ENCODE assay signal across 9 mouse cellular contexts in the genomic region with DNA sequence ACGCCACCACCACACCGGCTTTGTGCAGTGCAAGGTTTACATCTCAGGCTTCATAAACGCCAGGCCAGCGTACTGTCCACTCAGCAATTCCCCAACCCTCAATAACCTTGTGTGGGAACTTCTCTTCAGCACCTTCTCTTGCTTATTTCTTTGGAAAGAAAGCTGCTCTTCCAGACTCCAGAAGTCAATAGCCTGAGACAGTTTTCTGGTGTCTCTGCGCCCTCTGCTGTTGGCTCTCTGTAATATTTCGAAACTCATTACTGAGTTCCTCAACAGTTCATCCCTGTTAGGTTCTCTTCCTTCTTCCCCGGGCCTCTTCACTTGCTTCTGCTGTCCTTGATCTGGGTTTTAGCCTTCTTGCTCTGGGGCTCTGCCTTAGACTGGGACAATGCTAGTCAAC. TPM values are rescaled to one million over a fixed set of nuclear protein-coding genes. Genes with fewer than 3 reads are reported as not detected.
A peak's percentile ranks its signal among the peaks of the same experiment; 100 is the strongest.
DNase-seq lines count a peak whose midpoint lies in the region; ATAC-seq lines count a peak whose summit lies in the region.
"Had no signal": no experiment of that assay in that cellular context is flagged by ENCODE, and none has a peak within 500 bp of the region (broad histone marks: within the 10 kb centered on the region; RNA-seq: fewer than 3 reads in every experiment).

No protein-coding gene starts in this region.

- H3K4me2 ChIP-seq in midbrain, embryonic 11.5 days = no peak overlapping the region
- H3K4me2 ChIP-seq in midbrain, embryonic 15.5 days = no peak overlapping the region
- H3K4me2 ChIP-seq in embryonic facial prominence, embryonic 11.5 days (ENCODE audit: low read depth, low read length) = no peak overlapping the region
- no peak overlapping the region for H3K4me2 ChIP-seq in intestine, embryonic 14.5 days (ENCODE audit: low read length)
- no peak overlapping the region for H3K4me2 ChIP-seq in limb, embryonic 11.5 days (ENCODE audit: low read depth, severe bottlenecking)
- H3K4me2 ChIP-seq: embryonic facial prominence, embryonic 15.5 days had no signal

- H3K36me3 ChIP-seq in midbrain, embryonic 11.5 days (ENCODE audit: control insufficient read depth, insufficient read depth, low read length) = no peaks in the 10 kb centered on the region
- H3K36me3 ChIP-seq in midbrain, embryonic 15.5 days (replicated peaks) = no peaks in the 10 kb centered on the region
- H3K36me3 ChIP-seq in embryonic facial prominence, embryonic 11.5 days (replicated peaks; ENCODE audit: control insufficient read depth, insufficient read depth, low read depth, low read length) = no peaks in the 10 kb centered on the region
- H3K36me3 ChIP-seq in intestine, embryonic 14.5 days (ENCODE audit: control insufficient read depth, insufficient read depth, low read length) = no peaks in the 10 kb centered on the region
- no peaks in the 10 kb centered on the region for H3K36me3 ChIP-seq in limb, embryonic 11.5 days (ENCODE audit: control insufficient read depth, insufficient read depth, low read length)
- H3K36me3 ChIP-seq: embryonic facial prominence, embryonic 15.5 days had no signal

- H3K27ac ChIP-seq in midbrain, embryonic 11.5 days (ENCODE audit: low read depth, low read length) = no peak overlapping the region
- no peak overlapping the region for H3K27ac ChIP-seq in midbrain, embryonic 15.5 days
- no peak overlapping the region for H3K27ac ChIP-seq in embryonic facial prominence, embryonic 11.5 days (replicated peaks; ENCODE audit: low read depth, low read length)
- H3K27ac ChIP-seq in intestine, embryonic 14.5 days (ENCODE audit: low read depth) = no peak overlapping the region
- no peak overlapping the region for H3K27ac ChIP-seq in limb, embryonic 11.5 days (replicated peaks; ENCODE audit: low read depth, low read length)
- H3K27ac ChIP-seq: embryonic facial prominence, embryonic 15.5 days had no signal

- no peak for ATAC-seq in midbrain, embryonic 11.5 days (ENCODE audit: low FRiP score)
- ATAC-seq in midbrain, embryonic 15.5 days (replicated peaks) = no peak
- ATAC-seq in embryonic facial prominence, embryonic 11.5 days (replicated peaks; ENCODE audit: insufficient number of reproducible peaks, low FRiP score, low TSS enrichment, low read depth) = no peak
- no peak for ATAC-seq in intestine, embryonic 14.5 days (replicated peaks; ENCODE audit: low FRiP score, low TSS enrichment, low read depth)
- no peak for ATAC-seq in limb, embryonic 11.5 days (ENCODE audit: insufficient number of reproducible peaks, low FRiP score, low TSS enrichment, low read depth)

- H3K4me1 ChIP-seq in midbrain, embryonic 11.5 days (ENCODE audit: control insufficient read depth, insufficient read depth, low read length) = no peaks in the 10 kb centered on the region
- no peaks in the 10 kb centered on the region for H3K4me1 ChIP-seq in midbrain, embryonic 15.5 days
- H3K4me1 ChIP-seq in embryonic facial prominence, embryonic 11.5 days (ENCODE audit: control insufficient read depth, insufficient read depth, low read length) = no peaks in the 10 kb centered on the region
- H3K4me1 ChIP-seq in intestine, embryonic 14.5 days (replicated peaks; ENCODE audit: control insufficient read depth, insufficient read depth, low read length) = no peaks in the 10 kb centered on the region
- H3K4me1 ChIP-seq in limb, embryonic 11.5 days (ENCODE audit: control insufficient read depth, insufficient read depth, low read length) = no peaks in the 10 kb centered on the region
- H3K4me1 ChIP-seq: embryonic facial prominence, embryonic 15.5 days had no signal

- 23% methylated on average over 7 of the region's 7 CpGs for WGBS in midbrain, embryonic 11.5 days
- WGBS in midbrain, embryonic 15.5 days = 25% methylated on average over 7 of the region's 7 CpGs
- 20% methylated on average over 7 of the region's 7 CpGs for WGBS in embryonic facial prominence, embryonic 11.5 days
- WGBS in intestine, embryonic 14.5 days = 16% methylated on average over 7 of the region's 7 CpGs
- 21% methylated on average over 7 of the region's 7 CpGs for WGBS in limb, embryonic 11.5 days

- H3K9me3 ChIP-seq in midbrain, embryonic 11.5 days (ENCODE audit: control insufficient read depth, low read length) = no peaks in the 10 kb centered on the region
- no peaks in the 10 kb centered on the region for H3K9me3 ChIP-seq in midbrain, embryonic 15.5 days
- no peaks in the 10 kb centered on the region for H3K9me3 ChIP-seq in embryonic facial prominence, embryonic 11.5 days (replicated peaks; ENCODE audit: control insufficient read depth, low read length)
- H3K9me3 ChIP-seq in intestine, embryonic 14.5 days (ENCODE audit: control insufficient read depth, low read length) = no peaks in the 10 kb centered on the region
- H3K9me3 ChIP-seq in limb, embryonic 11.5 days (ENCODE audit: control insufficient read depth, low read length) = no peaks in the 10 kb centered on the region
- H3K9me3 ChIP-seq: embryonic facial prominence, embryonic 15.5 days had no signal

- no peaks in the 10 kb centered on the region for H3K27me3 ChIP-seq in midbrain, embryonic 11.5 days (ENCODE audit: control insufficient read depth, insufficient read depth, low read length)
- H3K27me3 ChIP-seq in midbrain, embryonic 15.5 days (replicated peaks) = no peaks in the 10 kb centered on the region
- H3K27me3 ChIP-seq in embryonic facial prominence, embryonic 11.5 days (ENCODE audit: control insufficient read depth, insufficient read depth, low read length) = no peaks in the 10 kb centered on the region
- H3K27me3 ChIP-seq in intestine, embryonic 14.5 days (replicated peaks; ENCODE audit: control insufficient read depth, insufficient read depth, low read length) = no peaks in the 10 kb centered on the region
- H3K27me3 ChIP-seq in limb, embryonic 11.5 days (ENCODE audit: control insufficient read depth, insufficient read depth, low read length) = no peaks in the 10 kb centered on the region
- H3K27me3 ChIP-seq: embryonic facial prominence, embryonic 15.5 days had no signal

- no peak overlapping the region for H3K9ac ChIP-seq in midbrain, embryonic 11.5 days (ENCODE audit: low read length)
- no peak overlapping the region for H3K9ac ChIP-seq in midbrain, embryonic 15.5 days
- no peak overlapping the region for H3K9ac ChIP-seq in embryonic facial prominence, embryonic 11.5 days (replicated peaks; ENCODE audit: low read length)
- no peak overlapping the region for H3K9ac ChIP-seq in intestine, embryonic 14.5 days (ENCODE audit: low read length)
- peak overlapping the region; percentile 3; the same call in 1 of the 2 replicates for H3K9ac ChIP-seq in limb, embryonic 11.5 days (ENCODE audit: low read length)
- H3K9ac ChIP-seq: embryonic facial prominence, embryonic 15.5 days had no signal

- no peak overlapping the region for H3K4me3 ChIP-seq in midbrain, embryonic 11.5 days (ENCODE audit: low read depth, low read length)
- no peak overlapping the region for H3K4me3 ChIP-seq in midbrain, embryonic 15.5 days
- H3K4me3 ChIP-seq in embryonic facial prominence, embryonic 11.5 days (ENCODE audit: low read depth, low read length) = no peak overlapping the region
- H3K4me3 ChIP-seq in intestine, embryonic 14.5 days (ENCODE audit: low read depth, low read length) = no peak overlapping the region
- no peak overlapping the region for H3K4me3 ChIP-seq in limb, embryonic 11.5 days (ENCODE audit: low read depth, low read length)
- H3K4me3 ChIP-seq: embryonic facial prominence, embryonic 15.5 days had no signal

- peak; percentile 96 for DNase-seq in midbrain, embryonic 11.5 days (ENCODE audit: low spot score, missing footprints)
- DNase-seq in adrenal gland, adult 18-20 months (ENCODE audit: low spot score in 2 of 2) = peak; percentile 46 to 64
- peak; percentile 80 for DNase-seq in embryonic facial prominence, embryonic 11.5 days (ENCODE audit: low spot score)
- DNase-seq in intestine, embryonic 14.5 days (ENCODE audit: low spot score) = peak; percentile 73
- DNase-seq in limb, embryonic 11.5 days (ENCODE audit: low spot score) = peak; percentile 76
- peak; percentile 16 to 36 for DNase-seq in natural killer cell, adult 2 months (ENCODE audit: low spot score in 2 of 2)
- peak; percentile 74 for DNase-seq in thymus, postnatal 4 days

RNA-seq across cellular contexts. Expression of gene Psmb4, which starts 16.0 kb away (rescaled TPM):
- 339 and 371 TPM in 2 replicates for polyA plus RNA-seq in midbrain, embryonic 11.5 days (2014; fragmentation: Nextera tagmentation; extraction: Ambion mirVana)
- 357 and 395 TPM in 2 replicates for polyA plus RNA-seq in midbrain, embryonic 15.5 days (2015; fragmentation: Nextera tagmentation; extraction: Ambion mirVana)
- 100 to 1,000 TPM; 276 to 293 TPM for total RNA-seq in adrenal gland, adult 18-20 months (2021)
- 361 and 381 TPM in 2 replicates for polyA plus RNA-seq in embryonic facial prominence, embryonic 11.5 days (2014; fragmentation: Nextera tagmentation; extraction: Ambion mirVana)
- 354 and 364 TPM in 2 replicates for polyA plus RNA-seq in intestine, embryonic 14.5 days (2014; fragmentation: Nextera tagmentation; extraction: Ambion mirVana)
- 353 and 388 TPM in 2 replicates for polyA plus RNA-seq in limb, embryonic 11.5 days (2014; fragmentation: Nextera tagmentation; extraction: Ambion mirVana)

RNA-seq across cellular contexts. Expression of gene Selenbp1, which starts 30.1 kb away (rescaled TPM):
- polyA plus RNA-seq in midbrain, embryonic 11.5 days (2014; fragmentation: Nextera tagmentation; extraction: Ambion mirVana) = 3.6 and 4.7 TPM in 2 replicates
- polyA plus RNA-seq in midbrain, embryonic 15.5 days (2015; fragmentation: Nextera tagmentation; extraction: Ambion mirVana) = 11.2 and 14.0 TPM in 2 replicates
- total RNA-seq in adrenal gland, adult 18-20 months (2021) = 10 to 100 TPM; 58.8 to 64.6 TPM
- polyA plus RNA-seq in embryonic facial prominence, embryonic 11.5 days (2014; fragmentation: Nextera tagmentation; extraction: Ambion mirVana) = 10.5 and 11.3 TPM in 2 replicates
- 74.2 and 74.5 TPM in 2 replicates for polyA plus RNA-seq in intestine, embryonic 14.5 days (2014; fragmentation: Nextera tagmentation; extraction: Ambion mirVana)
- 17.2 and 17.6 TPM in 2 replicates for polyA plus RNA-seq in limb, embryonic 11.5 days (2014; fragmentation: Nextera tagmentation; extraction: Ambion mirVana)

RNA-seq across cellular contexts. Expression of gene Rfx5, which starts 51.1 kb away (rescaled TPM):
- polyA plus RNA-seq in midbrain, embryonic 11.5 days (2014; fragmentation: Nextera tagmentation; extraction: Ambion mirVana) = 5.9 and 6.8 TPM in 2 replicates
- polyA plus RNA-seq in midbrain, embryonic 15.5 days (2015; fragmentation: Nextera tagmentation; extraction: Ambion mirVana) = 6.5 and 7.0 TPM in 2 replicates
- total RNA-seq in adrenal gland, adult 18-20 months (2021) = 10 to 100 TPM; 13.4 to 20.4 TPM
- 10.8 and 12.5 TPM in 2 replicates for polyA plus RNA-seq in embryonic facial prominence, embryonic 11.5 days (2014; fragmentation: Nextera tagmentation; extraction: Ambion mirVana)
- 9.7 and 10.1 TPM in 2 replicates for polyA plus RNA-seq in intestine, embryonic 14.5 days (2014; fragmentation: Nextera tagmentation; extraction: Ambion mirVana)
- polyA plus RNA-seq in limb, embryonic 11.5 days (2014; fragmentation: Nextera tagmentation; extraction: Ambion mirVana) = 13.3 and 13.7 TPM in 2 replicates

Comparison
In these comparisons a context has a peak if more than half of its experiments do, and no peak if none do; other contexts are left out.
1. DNase-seq: peak in every context shown above with its lines; median percentile 96 in midbrain, embryonic 11.5 days; 80 in embryonic facial prominence, embryonic 11.5 days; 76 in limb, embryonic 11.5 days; 74 in thymus, postnatal 4 days; 73 in intestine, embryonic 14.5 days; 55 in adrenal gland, adult 18-20 months; 26 in natural killer cell, adult 2 months.